Mouse (Mus musculus): ENCODE results near the gene Syncrip. TPM values are rescaled to one million over a fixed set of nuclear protein-coding genes. Genes with fewer than 3 reads are reported as not detected.
"Not testable (repeated sequence)": the region's sequence is repeated elsewhere in the genome, so short reads cannot be mapped to it uniquely, and the experiment has no call there.

Gene Syncrip
- 83.1 and 86.0 TPM in 2 replicates for polyA plus RNA-seq (2015; fragmentation: Nextera tagmentation; extraction: Ambion mirVana)

- H3K4me1 ChIP-seq = peaks cover 11% of the 10 kb centered on the region
- peak within 1 kb of the TSS; percentile 69 for H3K4me2 ChIP-seq (replicated peaks)
- H3K9me3 ChIP-seq (replicated peaks); H3K27me3 ChIP-seq; H3K36me3 ChIP-seq: not testable (repeated sequence)
- WGBS = under 1% methylated on average over 54 of the region's 68 CpGs
- H3K27ac ChIP-seq (replicated peaks) = peak within 1 kb of the TSS; percentile 98
- H3K4me3 ChIP-seq (replicated peaks) = peak within 1 kb of the TSS; percentile 99
- ATAC-seq (ENCODE audit: insufficient number of reproducible peaks, low FRiP score, low TSS enrichment, low read depth) = peak; percentile 96
- peak within 1 kb of the TSS; percentile 90 for H3K9ac ChIP-seq
Measured at GRCm38 (mm10) chr9:88482230-88482828, at the start of gene Syncrip. TSS of gene Syncrip (minus strand) at chr9:88482574.

- ATAC-seq (ENCODE audit: insufficient number of reproducible peaks, low FRiP score, low TSS enrichment, low read depth) = no peak
- H3K4me1 ChIP-seq = no peaks in the 10 kb centered on the region
- H3K4me3 ChIP-seq (replicated peaks) = no peak overlapping the region
- no peak overlapping the region for H3K4me2 ChIP-seq (replicated peaks)
- H3K36me3 ChIP-seq = no peaks in the 10 kb centered on the region
- H3K9ac ChIP-seq = no peak overlapping the region
- WGBS = 74% methylated on average over 5 of the region's 5 CpGs
- no peaks in the 10 kb centered on the region for H3K27me3 ChIP-seq
- H3K9me3 ChIP-seq (replicated peaks) = no peaks in the 10 kb centered on the region
- no peak overlapping the region for H3K27ac ChIP-seq (replicated peaks)
Measured at GRCm38 (mm10) chr9:88529979-88530580, 47.7 kb upstream of the Syncrip start.

- 76% methylated on average over 3 of the region's 3 CpGs for WGBS
- H3K36me3 ChIP-seq = no peaks in the 10 kb centered on the region
- H3K4me1 ChIP-seq = no peaks in the 10 kb centered on the region
- H3K4me3 ChIP-seq (replicated peaks) = no peak overlapping the region
- no peaks in the 10 kb centered on the region for H3K27me3 ChIP-seq
- no peak overlapping the region for H3K9ac ChIP-seq
- no peak for ATAC-seq (ENCODE audit: insufficient number of reproducible peaks, low FRiP score, low TSS enrichment, low read depth)
- H3K9me3 ChIP-seq (replicated peaks) = no peaks in the 10 kb centered on the region
- no peak overlapping the region for H3K4me2 ChIP-seq (replicated peaks)
- no peak overlapping the region for H3K27ac ChIP-seq (replicated peaks)
Measured at GRCm38 (mm10) chr9:88529571-88529970, 47.2 kb upstream of the Syncrip start.

GRCm38 (mm10) chr9:88528736-88529135 is 46.4 kb upstream of the Syncrip start:
- WGBS = 75% methylated on average over 5 of the region's 5 CpGs
- no peak overlapping the region for H3K4me2 ChIP-seq (replicated peaks)
- H3K27ac ChIP-seq (replicated peaks) = no peak overlapping the region
- no peaks in the 10 kb centered on the region for H3K27me3 ChIP-seq
- ATAC-seq (ENCODE audit: insufficient number of reproducible peaks, low FRiP score, low TSS enrichment, low read depth) = no peak
- no peaks in the 10 kb centered on the region for H3K9me3 ChIP-seq (replicated peaks)
- no peak overlapping the region for H3K4me3 ChIP-seq (replicated peaks)
- H3K36me3 ChIP-seq = no peaks in the 10 kb centered on the region
- H3K4me1 ChIP-seq = no peaks in the 10 kb centered on the region
- no peak overlapping the region for H3K9ac ChIP-seq

GRCm38 (mm10) chr9:88527956-88528355 is 45.6 kb upstream of the Syncrip start:
- H3K36me3 ChIP-seq = no peaks in the 10 kb centered on the region
- no peaks in the 10 kb centered on the region; the same call in 1 of the 2 replicates for H3K4me1 ChIP-seq
- no peaks in the 10 kb centered on the region for H3K27me3 ChIP-seq
- no peaks in the 10 kb centered on the region for H3K9me3 ChIP-seq (replicated peaks)
- 46% methylated on average over 4 of the region's 4 CpGs for WGBS
- 0 out of 2 replicates have a peak overlapping the region, but pooled peaks have one; percentile 55 for H3K27ac ChIP-seq (replicated peaks)
- H3K9ac ChIP-seq = no peak overlapping the region
- no peak overlapping the region for H3K4me2 ChIP-seq (replicated peaks)
- no peak overlapping the region for H3K4me3 ChIP-seq (replicated peaks)
- ATAC-seq (ENCODE audit: insufficient number of reproducible peaks, low FRiP score, low TSS enrichment, low read depth) = no peak

- H3K36me3 ChIP-seq = peaks cover 9% of the 10 kb centered on the region
- no peaks in the 10 kb centered on the region for H3K27me3 ChIP-seq
- no peaks in the 10 kb centered on the region for H3K9me3 ChIP-seq (replicated peaks)
- 88% methylated on average over 6 of the region's 6 CpGs for WGBS
- H3K27ac ChIP-seq (replicated peaks) = no peak overlapping the region
- H3K4me1 ChIP-seq = peaks cover 9% of the 10 kb centered on the region
- H3K9ac ChIP-seq = no peak overlapping the region
- no peak for ATAC-seq (ENCODE audit: insufficient number of reproducible peaks, low FRiP score, low TSS enrichment, low read depth)
- H3K4me2 ChIP-seq (replicated peaks) = no peak overlapping the region
- no peak overlapping the region for H3K4me3 ChIP-seq (replicated peaks)
Measured at GRCm38 (mm10) chr9:88525341-88525740, 43.0 kb upstream of the Syncrip start.

GRCm38 (mm10) chr9:88524796-88525195 is 42.4 kb upstream of the Syncrip start:
- Histone ChIP-seq H3K4me2 (replicated peaks) (no peak overlapping the region), H3K27ac (replicated peaks) (no peak overlapping the region), H3K9ac (no peak overlapping the region), H3K4me3 (replicated peaks) (no peak overlapping the region), H3K4me1 (peaks cover 12% of the 10 kb centered on the region), H3K9me3 (replicated peaks) (no peaks in the 10 kb centered on the region), H3K36me3 (peaks cover 15% of the 10 kb centered on the region), H3K27me3 (no peaks in the 10 kb centered on the region)
- no peak for ATAC-seq (ENCODE audit: insufficient number of reproducible peaks, low FRiP score, low TSS enrichment, low read depth)
- WGBS = 74% methylated on average over 3 of the region's 3 CpGs

- no peak overlapping the region for H3K27ac ChIP-seq (replicated peaks)
- H3K4me3 ChIP-seq (replicated peaks) = no peak overlapping the region
- H3K4me2 ChIP-seq (replicated peaks) = no peak overlapping the region
- no peak overlapping the region for H3K9ac ChIP-seq
- H3K36me3 ChIP-seq = peaks cover 16% of the 10 kb centered on the region
- WGBS = 91% methylated on average over 2 of the region's 2 CpGs
- no peak for ATAC-seq (ENCODE audit: insufficient number of reproducible peaks, low FRiP score, low TSS enrichment, low read depth)
- H3K27me3 ChIP-seq = no peaks in the 10 kb centered on the region
- no peaks in the 10 kb centered on the region for H3K9me3 ChIP-seq (replicated peaks)
- peaks cover 12% of the 10 kb centered on the region for H3K4me1 ChIP-seq
Measured at GRCm38 (mm10) chr9:88524367-88524766, 42.0 kb upstream of the Syncrip start.

- H3K9ac ChIP-seq = peak overlapping the region; percentile 51
- H3K27me3 ChIP-seq = no peaks in the 10 kb centered on the region
- WGBS = 2% methylated on average over 16 of the region's 16 CpGs
- peak overlapping the region; percentile 78 for H3K4me3 ChIP-seq (replicated peaks)
- no peak for ATAC-seq (ENCODE audit: insufficient number of reproducible peaks, low FRiP score, low TSS enrichment, low read depth)
- peaks cover 12% of the 10 kb centered on the region for H3K4me1 ChIP-seq
- no peaks in the 10 kb centered on the region for H3K9me3 ChIP-seq (replicated peaks)
- peak overlapping the region; percentile 82 for H3K4me2 ChIP-seq (replicated peaks)
- H3K27ac ChIP-seq (replicated peaks) = peak overlapping the region; percentile 90
- peaks cover 16% of the 10 kb centered on the region for H3K36me3 ChIP-seq
Measured at GRCm38 (mm10) chr9:88523335-88523668, 40.9 kb upstream of the Syncrip start.

- no peaks in the 10 kb centered on the region for H3K9me3 ChIP-seq (replicated peaks)
- H3K4me1 ChIP-seq = peaks cover 12% of the 10 kb centered on the region
- under 1% methylated on average over 69 of the region's 69 CpGs for WGBS
- H3K9ac ChIP-seq = peak overlapping the region; percentile 93
- H3K4me2 ChIP-seq (replicated peaks) = peak overlapping the region; percentile 82
- H3K27me3 ChIP-seq = no peaks in the 10 kb centered on the region
- H3K4me3 ChIP-seq (replicated peaks) = peak overlapping the region; percentile 78
- peak; percentile 89 for ATAC-seq (ENCODE audit: insufficient number of reproducible peaks, low FRiP score, low TSS enrichment, low read depth)
- peaks cover 16% of the 10 kb centered on the region for H3K36me3 ChIP-seq
- peak overlapping the region; percentile 93 for H3K27ac ChIP-seq (replicated peaks)
Measured at GRCm38 (mm10) chr9:88522569-88523334, 40.4 kb upstream of the Syncrip start.

GRCm38 (mm10) chr9:88521961-88522568 is 39.7 kb upstream of the Syncrip start:
- peak overlapping the region; percentile 82 for H3K4me2 ChIP-seq (replicated peaks)
- ATAC-seq (ENCODE audit: insufficient number of reproducible peaks, low FRiP score, low TSS enrichment, low read depth) = no peak
- peak overlapping the region; percentile 93 for H3K9ac ChIP-seq

More at GRCm38 (mm10) chr9:88521961-88522568, 39.7 kb upstream of the Syncrip start:
- Histone ChIP-seq H3K27me3 (no peaks in the 10 kb centered on the region), H3K27ac (replicated peaks) (peak overlapping the region; percentile 93), H3K4me3 (replicated peaks) (peak overlapping the region; percentile 78), H3K4me1 (peaks cover 12% of the 10 kb centered on the region), H3K9me3 (replicated peaks) (no peaks in the 10 kb centered on the region), H3K36me3 (peaks cover 16% of the 10 kb centered on the region)
- 0% methylated on average over 10 of the region's 10 CpGs for WGBS

All from embryonic facial prominence, embryonic 15.5 days (tissue).